Mouse (Mus musculus): Measurements from ENCODE around the gene Depdc1b. TPM values are rescaled to one million over a fixed set of nuclear protein-coding genes. Genes with fewer than 3 reads are reported as not detected.

Gene Depdc1b
- total RNA-seq, 2 experiments from 2014 or later: 1.3 to 1.4 TPM

DNA sequence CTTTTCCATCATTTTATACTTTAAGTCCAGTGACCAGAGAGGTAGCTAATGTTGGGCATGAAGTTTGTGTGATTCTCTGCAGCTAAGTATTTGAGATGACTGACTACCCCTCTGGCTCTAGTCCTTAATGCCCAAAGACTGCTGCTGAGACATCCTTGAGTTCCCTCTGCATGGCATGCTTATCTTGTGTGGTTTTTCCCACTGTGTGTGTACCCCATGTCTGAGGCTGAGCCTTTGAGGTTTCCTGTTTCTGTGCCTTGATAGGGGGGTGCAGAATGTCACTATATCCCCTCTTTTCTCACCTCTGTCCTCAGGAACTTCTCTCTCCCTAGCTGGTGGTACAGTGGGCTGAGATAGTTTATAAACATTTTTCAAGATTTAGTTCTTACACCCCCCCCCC lies 119.6 kb downstream of the Depdc1b start:
- no peak for DNase-seq (ENCODE audit: low spot score in 2 of 2)

DNA sequence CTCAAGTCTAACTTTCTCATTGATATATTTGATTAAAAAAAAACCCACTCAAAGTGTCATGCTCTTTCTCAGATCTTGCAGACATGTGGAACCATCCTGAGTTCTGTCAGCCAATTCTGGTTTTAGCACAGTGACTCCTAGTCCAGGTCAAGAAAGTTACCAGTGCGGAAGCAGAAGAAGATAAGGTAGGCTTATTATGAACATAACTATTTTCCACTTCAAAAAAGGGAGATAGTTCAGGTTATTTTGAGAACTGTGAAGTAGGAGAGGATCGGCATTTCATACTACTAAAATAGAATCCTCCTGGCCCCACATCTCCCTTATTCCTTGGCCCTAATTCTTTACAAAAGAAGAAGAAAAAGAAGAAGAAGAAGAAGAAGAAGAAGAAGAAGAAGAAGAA lies 121.3 kb downstream of the Depdc1b start:
- no peak for DNase-seq (ENCODE audit: low spot score in 2 of 2)

DNA sequence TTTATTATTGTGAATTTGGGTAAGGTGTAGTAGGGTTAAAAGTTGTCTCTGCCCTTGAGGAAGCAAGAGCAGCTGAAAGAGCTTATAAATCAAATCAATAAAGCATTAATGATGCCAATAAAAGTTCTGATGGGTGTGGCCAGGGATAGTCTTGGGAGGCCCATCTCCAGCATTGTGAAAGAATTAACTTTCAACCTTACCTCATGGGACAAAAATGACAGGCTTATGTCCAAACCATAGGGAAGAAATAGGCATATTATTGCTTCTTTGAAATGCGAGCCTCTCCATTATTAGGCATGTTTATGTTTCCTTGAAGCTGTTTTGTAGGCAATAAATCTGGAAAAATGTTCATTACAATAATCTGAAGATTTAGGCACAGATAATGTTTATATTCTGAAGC lies 122.9 kb downstream of the Depdc1b start:
- DNase-seq (ENCODE audit: low spot score in 2 of 2): no peak

DNA sequence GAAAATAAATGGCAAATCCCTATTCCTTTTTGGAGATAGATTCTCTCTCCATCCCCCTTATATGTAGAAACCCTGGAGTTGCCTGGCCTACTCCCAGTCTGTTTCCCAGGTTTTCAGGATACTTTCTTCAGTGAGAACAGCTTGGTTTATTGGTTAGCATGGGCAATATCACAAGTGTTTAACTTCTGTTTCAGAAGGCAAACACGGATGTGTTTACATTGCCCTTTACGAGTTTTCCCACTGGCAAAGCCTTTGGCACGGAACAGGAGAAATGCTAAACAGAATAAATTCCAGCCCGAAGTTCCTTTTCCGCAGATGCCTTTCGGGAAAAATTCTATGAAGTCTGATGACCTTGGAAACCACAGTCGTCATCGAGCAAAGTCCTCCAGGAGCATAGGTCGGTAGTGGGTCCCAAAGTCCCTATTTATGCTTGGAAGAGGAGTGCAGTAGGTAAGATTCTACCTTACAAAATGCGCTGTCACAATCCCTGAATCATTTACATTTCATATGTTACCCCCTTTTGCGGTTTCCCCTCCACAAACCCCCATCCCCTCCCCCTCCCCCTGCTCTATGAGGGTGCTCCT lies 132.3 kb downstream of the Depdc1b start:
- no peak for DNase-seq (ENCODE audit: low spot score in 2 of 2)

DNA sequence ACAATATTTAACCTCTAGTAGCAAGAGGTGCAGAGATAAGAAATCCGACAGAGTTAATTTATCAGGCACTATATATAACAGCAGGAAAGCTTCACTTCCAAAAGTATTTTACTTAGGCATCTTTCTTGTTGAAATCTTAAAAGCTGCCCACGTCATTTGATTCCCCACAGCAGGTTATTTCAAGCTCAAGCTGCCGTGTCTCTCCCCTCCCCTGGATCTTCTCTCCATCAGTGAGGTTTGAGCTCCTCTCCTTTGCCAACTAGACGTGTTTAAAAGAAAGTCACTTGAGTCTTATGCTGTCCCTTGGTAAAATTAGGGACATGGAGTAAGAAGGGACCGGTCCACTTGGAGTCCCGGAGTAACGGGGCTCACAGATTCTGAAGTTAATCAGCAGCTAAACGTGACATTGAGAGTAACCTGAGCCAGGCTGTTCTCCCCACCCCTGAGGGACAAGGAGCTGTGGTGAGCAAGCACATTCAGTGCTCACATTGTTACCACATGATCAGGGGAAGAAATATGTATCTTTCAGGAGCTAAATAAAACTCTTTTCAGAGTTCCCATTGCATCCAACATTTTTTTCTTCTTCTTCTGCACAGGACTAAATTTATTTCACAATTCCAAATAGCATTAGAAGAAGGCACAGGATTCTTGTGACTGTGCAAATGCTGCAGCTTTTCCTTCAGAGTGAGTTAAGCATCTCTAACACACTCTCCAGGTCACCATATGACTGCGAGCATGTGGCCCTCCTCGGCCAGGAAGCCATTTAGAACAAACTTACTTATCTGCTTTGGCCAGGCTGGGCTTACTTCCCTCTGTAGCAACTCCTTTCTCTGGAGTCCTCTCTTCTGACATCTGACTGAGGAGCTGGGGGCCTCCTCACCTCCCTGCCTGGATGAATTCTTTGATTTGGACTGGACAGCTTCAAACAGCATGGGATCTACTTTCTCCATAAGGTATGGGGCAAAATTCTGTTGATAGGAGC lies 133.3 kb downstream of the Depdc1b start, which contains the start of gene Pde4d:
Gene Pde4d (plus strand): TSS at position 833 of the 982 bp plus-strand sequence.
- no peak for DNase-seq (ENCODE audit: low spot score in 2 of 2)

DNA sequence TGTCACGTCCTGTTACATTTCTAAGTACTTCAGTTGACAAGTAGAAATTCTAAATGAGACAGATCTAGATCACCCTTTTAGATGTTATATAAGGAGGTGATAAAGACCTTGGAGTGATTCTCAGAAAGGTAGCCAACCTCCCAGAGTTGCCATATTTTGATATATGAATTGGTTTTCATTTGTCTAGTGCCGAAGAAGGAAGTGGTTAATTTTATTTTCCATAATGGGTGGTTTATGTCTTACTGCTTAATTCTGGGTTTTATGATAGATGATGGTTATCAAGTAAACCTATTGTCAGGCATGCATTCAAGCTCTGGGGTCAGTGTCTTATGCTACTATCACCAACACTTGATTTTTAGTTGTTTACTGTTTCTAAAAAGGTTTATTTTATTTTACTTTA lies 135.0 kb downstream of the Depdc1b start:
- DNase-seq (ENCODE audit: low spot score in 2 of 2): no peak

DNA sequence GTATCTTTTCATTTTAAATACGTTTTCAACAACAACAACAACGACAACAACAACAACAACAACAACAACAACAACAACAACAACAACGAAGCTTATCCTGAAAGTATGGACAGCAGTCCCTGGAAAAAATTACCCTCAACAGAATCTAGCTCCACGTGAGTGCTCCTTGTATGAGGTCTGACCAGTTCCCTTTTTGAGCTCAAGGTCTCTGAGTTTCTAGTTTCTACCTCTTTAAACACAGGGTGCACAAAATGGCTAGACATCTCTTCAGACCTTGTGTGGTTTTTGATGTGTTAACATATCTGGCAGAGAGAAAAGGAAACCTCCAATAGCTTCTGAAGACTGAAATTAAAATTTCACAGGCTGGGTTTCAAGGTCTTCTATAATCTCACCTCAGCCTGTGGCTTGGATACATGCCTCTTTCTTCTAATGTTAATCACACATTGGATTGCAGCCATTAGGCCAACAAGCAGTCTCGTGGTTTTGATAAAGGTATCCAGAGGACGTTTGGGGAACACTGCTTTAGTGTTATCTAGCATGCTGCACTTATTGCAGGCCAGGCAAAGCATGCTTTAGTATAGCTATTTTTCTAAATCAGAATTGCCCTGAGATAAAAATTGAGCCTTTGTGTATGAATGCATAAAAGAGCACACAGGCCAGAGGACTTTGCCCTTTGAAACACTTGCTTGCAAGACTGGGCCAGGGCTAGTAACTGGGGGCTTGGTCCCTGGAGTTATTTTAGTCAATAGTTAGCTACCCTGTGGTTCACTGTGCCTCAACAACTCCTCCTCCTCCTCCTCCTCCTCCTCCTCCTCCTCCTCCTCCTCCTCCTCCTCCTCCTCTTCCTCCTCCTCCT lies 137.2 kb downstream of the Depdc1b start:
- DNase-seq (ENCODE audit: low spot score in 2 of 2): no peak

Other genes with a start within 250 kb of the Depdc1b start
- 10 to 100 TPM; 25.9 to 26.4 TPM for gene Ndufaf2, start 157.7 kb upstream of the Depdc1b start, total RNA-seq (2021)
- 10 to 100 TPM; 28.0 to 30.0 TPM for gene Ercc8, start 157.6 kb upstream of the Depdc1b start, total RNA-seq (2021)
- gene Elovl7, start 101.9 kb upstream of the Depdc1b start, total RNA-seq (2021): 1 to 10 TPM; 5.0 to 6.5 TPM
- gene Pde4d, start 133.6 kb downstream of the Depdc1b start, total RNA-seq (2021): 10 to 100 TPM; 77.6 to 81.2 TPM

All from layer of hippocampus, postnatal 10 days (tissue).